Mouse (Mus musculus) mouse trophoblast stem cell (cell line): ENCODE measurements around the gene Setd3.

Experiments
- in situ Hi-C, 2 experiments: fragments of 300-500 bp; cut with MseI, MboI; formaldehyde crosslinking; loops; 2 replicates in 1 of 2; 3 replicates in 1 of 2; pipeline ENCODE4 v1.15.1; 2025

Gene Setd3

GRCm38 (mm10) chr12:108206641-108207040 lies 27.5 kb upstream of the Setd3 start:
- in situ Hi-C loops = loop anchor here (5.0 to 25.0 kb wide), 2 partner anchors 91 to 306 kb away; no protein-coding TSS in a partner anchor

- in situ Hi-C loops = loop anchor here (5.0 to 25.0 kb wide), 2 partner anchors 92 to 307 kb away; no protein-coding TSS in a partner anchor
Measured at GRCm38 (mm10) chr12:108204978-108205377, 25.9 kb upstream of the Setd3 start.

- in situ Hi-C loops = loop anchor here in 1 of 2 experiments (25.0 kb wide), 1 partner anchor 308 kb away; no protein-coding TSS in a partner anchor
Measured at GRCm38 (mm10) chr12:108203895-108204294, 24.8 kb upstream of the Setd3 start.

GRCm38 (mm10) chr12:108200094-108200493 lies 21.0 kb upstream of the Setd3 start:
- in situ Hi-C loops = loop anchor here in 1 of 2 experiments (25.0 kb wide), 1 partner anchor 312 kb away; no protein-coding TSS in a partner anchor

GRCm38 (mm10) chr12:108198447-108198846 lies 19.3 kb upstream of the Setd3 start:
- in situ Hi-C loops = no loop called here

- in situ Hi-C loops = no loop called here
Measured at GRCm38 (mm10) chr12:108195761-108196160, 16.6 kb upstream of the Setd3 start.

GRCm38 (mm10) chr12:108193878-108194277 lies 14.8 kb upstream of the Setd3 start:
- in situ Hi-C loops = no loop called here

- in situ Hi-C loops = no loop called here
Measured at GRCm38 (mm10) chr12:108187541-108188091, 8.5 kb upstream of the Setd3 start.

GRCm38 (mm10) chr12:108181716-108182115 lies 2.6 kb upstream of the Setd3 start:
- in situ Hi-C loops = no loop called here

- in situ Hi-C loops = no loop called here
Measured at GRCm38 (mm10) chr12:108179321-108180266, 480 bp upstream of the Setd3 start, which contains the start of gene Ccnk. Gene Ccnk (plus strand): TSS chr12:108179579.

- in situ Hi-C loops = no loop called here
Measured at GRCm38 (mm10) chr12:108178331-108179245, 526 bp downstream of the Setd3 start.

GRCm38 (mm10) chr12:108176366-108176765 lies 2.7 kb downstream of the Setd3 start:
- in situ Hi-C loops = no loop called here

GRCm38 (mm10) chr12:108174606-108175505 lies 4.3 kb downstream of the Setd3 start:
- in situ Hi-C loops = no loop called here

GRCm38 (mm10) chr12:108172639-108173038 lies 6.5 kb downstream of the Setd3 start:
- in situ Hi-C loops = no loop called here

GRCm38 (mm10) chr12:108171336-108171735 lies 7.8 kb downstream of the Setd3 start:
- in situ Hi-C loops = no loop called here

GRCm38 (mm10) chr12:108170467-108170866 lies 8.6 kb downstream of the Setd3 start:
- in situ Hi-C loops = no loop called here

- in situ Hi-C loops = no loop called here
Measured at GRCm38 (mm10) chr12:108168909-108169308, 10.2 kb downstream of the Setd3 start.

GRCm38 (mm10) chr12:108163706-108164105 lies 15.4 kb downstream of the Setd3 start:
- in situ Hi-C loops = no loop called here

GRCm38 (mm10) chr12:108162036-108162435 lies 17.1 kb downstream of the Setd3 start:
- in situ Hi-C loops = no loop called here

GRCm38 (mm10) chr12:108159863-108160262 lies 19.3 kb downstream of the Setd3 start:
- in situ Hi-C loops = no loop called here
